10 mouse cellular contexts compared by ENCODE assay signal in genomic region chr14:46790303-46790702, GRCm38 (mm10). TPM values are rescaled to one million over a fixed set of nuclear protein-coding genes. Genes with fewer than 3 reads are reported as not detected.
DNase-seq lines count a peak whose midpoint lies in the region; ATAC-seq and TF ChIP-seq lines count a peak whose summit lies in the region.
"Had no signal": no experiment of that assay in that cellular context is flagged by ENCODE, and none has a peak within 500 bp of the region (broad histone marks: within the 10 kb centered on the region; RNA-seq: fewer than 3 reads in every experiment).

No protein-coding gene starts in this region.

- H3K4me3 ChIP-seq in ES-E14 (ENCODE audit: insufficient read depth in 1 of 2, low read depth in 1 of 2, low read length in 2 of 2, poor library complexity in 1 of 2, severe bottlenecking in 1 of 2): no peak overlapping the region
- H3K4me3 ChIP-seq: megakaryocyte, embryonic 14.5 days had no signal

- H3K27ac ChIP-seq in ES-E14 (ENCODE audit: insufficient read depth, low read depth, low read length, poor library complexity, severe bottlenecking): no peak overlapping the region

- H3K9ac ChIP-seq in ES-E14 (ENCODE audit: insufficient read depth, low read depth, low read length, poor library complexity, severe bottlenecking): 0 out of 2 replicates have a peak overlapping the region, but pooled peaks have one; percentile 6

- intact Hi-C loops in heart, postnatal 10 days (cut with DNase I): no loop called here

- no peaks in the 10 kb centered on the region for H3K9me3 ChIP-seq in ES-E14 (ENCODE audit: control insufficient read depth, insufficient read depth, low read depth, low read length)

- H3K36me3 ChIP-seq in ES-E14 (ENCODE audit: control insufficient read depth, insufficient read depth, low read length, poor library complexity, severe bottlenecking): no peaks in the 10 kb centered on the region
- H3K36me3 ChIP-seq in splenic B cell, adult 2 months (ENCODE audit: control insufficient read depth, insufficient read depth, low read length, poor library complexity, severe bottlenecking): no peaks in the 10 kb centered on the region

- ATAC-seq in erythroid progenitor cell, adult 5-6 weeks (replicated peaks; ENCODE audit: low FRiP score, poor library complexity, severe bottlenecking): peak; percentile 46; the same call in 1 of the 2 replicates
- no peak for ATAC-seq in activated CD4-positive, CD25-positive, alpha-beta regulatory T cell, adult 4 months

- H3K4me1 ChIP-seq in ES-E14 (ENCODE audit: control insufficient read depth in 2 of 2, insufficient read depth in 2 of 2, low read length in 2 of 2, poor library complexity in 1 of 2): peaks cover 0 to 2% of the 10 kb centered on the region in 2 experiments; a peak in 1 of 4 replicates

- in situ Hi-C loops in ES-E14 (cut with MboI; ENCODE audit: low sequenced_read_pairs in 2 of 2, unreplicated experiment in 2 of 2): no loop called here

- peak; percentile 19 to 22 for DNase-seq in kidney, postnatal 4 days
- DNase-seq in kidney, adult 11 months: no peak
- no peak for DNase-seq in ES-E14 (ENCODE audit: low read depth, low spot score)
- DNase-seq in splenic B cell, adult 2 months (ENCODE audit: low read depth, low spot score): peak; percentile 61
- no peak for DNase-seq in heart, postnatal 10 days
- DNase-seq in cerebellum, adult 11-12 months: no peak

- H3K27me3 ChIP-seq in splenic B cell, adult 2 months (ENCODE audit: control insufficient read depth, insufficient read depth, low read length, poor library complexity, severe bottlenecking): no peaks in the 10 kb centered on the region
- H3K27me3 ChIP-seq: megakaryocyte, embryonic 14.5 days had no signal

TF ChIP-seq in ES-E14, 5 proteins besides CTCF, POLR2A, EP300 and RAD21:
- TF ChIP-seq ZC3H11A (IDR thresholded peaks at IDR 0.05; ENCODE audit: borderline replicate concordance, low read depth, low read length) (no peak), HCFC1 (IDR thresholded peaks at IDR 0.05; ENCODE audit: borderline replicate concordance, insufficient read depth, low read length) (no peak), ZNF384 (IDR thresholded peaks at IDR 0.05; ENCODE audit: low read depth, low read length) (no peak), CHD2 (IDR thresholded peaks at IDR 0.05; ENCODE audit: low read depth, low read length) (no peak), MAFK (IDR thresholded peaks at IDR 0.05; ENCODE audit: insufficient read depth, low read depth, low read length) (no peak)

RNA-seq across cellular contexts. Expression of gene Cnih1, which starts 2.1 kb away (rescaled TPM):
- 45.0 and 65.4 TPM in 2 replicates for total RNA-seq in ES-E14 (2012; rRNA removed)
- total RNA-seq in erythroid progenitor cell, adult 5-6 weeks (2015; ENCODE audit: low replicate concordance): 64.9 and 83.0 TPM in 2 replicates
- 31.4 and 51.3 TPM in 2 replicates for total RNA-seq in erythroid progenitor cell, adult 5-6 weeks (2017; ENCODE audit: low replicate concordance)
- 10 to 100 TPM; 77.8 to 80.2 TPM for polyA plus RNA-seq in activated CD4-positive, CD25-positive, alpha-beta regulatory T cell, adult 4 months (2017; shearing (Covaris generic))
- 10 to 100 TPM; 54.5 to 62.6 TPM for total RNA-seq in heart, postnatal 10 days (2021)

RNA-seq across cellular contexts. Expression of gene Cdkn3, which starts 30.0 kb away (rescaled TPM):
- 7.2 and 9.6 TPM in 2 replicates for total RNA-seq in ES-E14 (2012; rRNA removed)
- 166 and 177 TPM in 2 replicates for total RNA-seq in erythroid progenitor cell, adult 5-6 weeks (2015; ENCODE audit: low replicate concordance)
- 251 and 256 TPM in 2 replicates for total RNA-seq in erythroid progenitor cell, adult 5-6 weeks (2017; ENCODE audit: low replicate concordance)
- polyA plus RNA-seq in activated CD4-positive, CD25-positive, alpha-beta regulatory T cell, adult 4 months (2017; shearing (Covaris generic)): 10 to 100 TPM; 24.3 to 29.3 TPM
- 1 to 10 TPM; 7.2 to 9.5 TPM for total RNA-seq in heart, postnatal 10 days (2021)
- total RNA-seq: layer of hippocampus, adult 18-20 months had no signal

RNA-seq across cellular contexts. Expression of gene Gmfb, which starts 31.7 kb away (rescaled TPM):
- total RNA-seq in ES-E14 (2012; rRNA removed): 26.9 and 30.4 TPM in 2 replicates
- 19.3 and 24.5 TPM in 2 replicates for total RNA-seq in erythroid progenitor cell, adult 5-6 weeks (2015; ENCODE audit: low replicate concordance)
- 19.0 and 31.4 TPM in 2 replicates for total RNA-seq in erythroid progenitor cell, adult 5-6 weeks (2017; ENCODE audit: low replicate concordance)
- polyA plus RNA-seq in activated CD4-positive, CD25-positive, alpha-beta regulatory T cell, adult 4 months (2017; shearing (Covaris generic)): 100 to 1,000 TPM; 100 to 103 TPM
- total RNA-seq in heart, postnatal 10 days (2021): 10 to 100 TPM; 45.0 to 45.8 TPM

RNA-seq across cellular contexts. Expression of gene Cgrrf1, which starts 41.6 kb away (rescaled TPM):
- 6.6 and 10.5 TPM in 2 replicates for total RNA-seq in ES-E14 (2012; rRNA removed)
- total RNA-seq in erythroid progenitor cell, adult 5-6 weeks (2015; ENCODE audit: low replicate concordance): 47.4 and 49.4 TPM in 2 replicates
- 51.3 and 56.2 TPM in 2 replicates for total RNA-seq in erythroid progenitor cell, adult 5-6 weeks (2017; ENCODE audit: low replicate concordance)
- 10 to 100 TPM; 12.0 to 12.6 TPM for polyA plus RNA-seq in activated CD4-positive, CD25-positive, alpha-beta regulatory T cell, adult 4 months (2017; shearing (Covaris generic))
- 10 to 100 TPM; 34.4 to 38.4 TPM for total RNA-seq in heart, postnatal 10 days (2021)

Comparison
In these comparisons a context has a peak if more than half of its experiments do, and no peak if none do; other contexts are left out.
1. DNase-seq: peak in kidney, postnatal 4 days (2 of 2) and splenic B cell, adult 2 months (single experiment); none in kidney, adult 11 months (single experiment), ES-E14 (single experiment), heart, postnatal 10 days (0 of 2) and cerebellum, adult 11-12 months (single experiment).
2. RNA of gene Cdkn3, which starts 30.0 kb away (total RNA-seq): 166 to 256 TPM in erythroid progenitor cell, adult 5-6 weeks; 7.2 to 9.5 TPM in heart, postnatal 10 days and 7.2 to 9.6 TPM in ES-E14; every median in the first group is over 10 times any median in the second.